Mouse (Mus musculus): ENCODE results near the gene AC140267.1.

The AC140267.1 gene

DNA sequence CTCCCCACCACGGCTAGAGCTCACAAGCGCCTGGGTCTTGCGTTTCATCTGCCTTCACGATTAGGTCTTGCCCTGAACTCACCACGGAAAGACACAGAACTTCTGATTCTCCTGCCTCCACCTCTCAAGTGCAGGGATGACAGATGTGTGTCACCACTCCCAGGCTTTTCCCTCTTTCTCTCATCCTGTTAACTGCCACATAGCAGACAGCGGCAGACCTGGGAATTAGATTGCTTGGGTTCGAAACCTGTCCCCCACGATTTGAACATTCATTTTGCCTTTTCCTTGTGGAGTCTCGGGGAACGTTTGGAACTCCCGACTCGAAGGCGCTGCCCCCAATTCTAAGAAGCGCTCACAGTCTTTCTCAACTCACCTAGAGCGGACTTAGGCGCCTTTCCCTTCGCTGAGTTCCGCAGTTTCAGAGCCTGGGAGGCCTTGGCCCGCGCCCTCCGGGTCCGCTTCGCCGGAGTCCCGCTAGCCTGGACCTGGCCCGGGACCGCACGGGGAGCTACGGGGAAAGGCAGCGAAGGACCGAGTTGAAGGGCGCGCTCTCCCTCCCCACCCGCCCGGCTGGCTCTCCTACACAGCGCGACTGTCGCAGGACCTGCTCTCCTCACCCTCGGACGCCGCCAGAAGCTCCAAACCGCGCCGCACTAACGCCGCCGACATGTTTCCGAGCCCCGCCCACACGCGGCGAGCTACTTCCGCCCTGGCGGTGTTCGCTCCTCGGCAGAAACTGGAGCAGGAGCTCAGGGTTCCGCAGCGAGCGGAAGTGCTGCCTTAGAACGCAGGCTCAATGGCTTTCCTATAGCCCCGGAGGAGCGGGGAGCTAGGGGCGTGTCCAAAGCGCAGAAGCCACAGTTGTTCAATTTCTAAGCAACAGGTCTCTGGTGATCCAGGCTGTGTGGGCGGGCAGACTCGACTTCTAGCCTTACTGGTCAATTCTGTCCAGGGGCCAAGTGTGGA is 28.3 kb downstream of the AC140267.1 start, which contains the start of gene Rps19bp1:
Gene Rps19bp1, minus strand, starts transcription at position 706 of the 966 bp plus-strand sequence.
- DNase-seq (ENCODE audit: low spot score in 2 of 2) = peak; percentile 88 to 94

DNA sequence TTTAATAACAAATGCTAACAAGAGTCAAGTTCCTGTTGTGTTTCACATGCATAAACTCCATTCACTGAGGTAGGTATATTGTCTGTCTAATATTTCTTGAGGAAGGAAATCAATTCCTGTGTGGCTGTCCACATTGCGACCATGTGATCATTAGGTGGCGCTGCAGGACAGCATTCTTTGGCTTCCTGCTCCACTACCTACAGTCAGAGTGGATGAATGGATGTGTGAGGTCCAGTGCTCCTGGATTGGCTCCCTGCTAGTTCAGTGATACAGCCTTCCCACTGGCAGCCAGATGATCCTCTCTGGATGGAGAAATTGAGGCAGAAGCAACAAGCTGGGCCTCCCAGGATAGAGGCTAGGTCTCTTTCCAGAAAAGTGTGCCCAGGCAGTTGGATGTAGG is 30.6 kb downstream of the AC140267.1 start:
- DNase-seq (ENCODE audit: low spot score in 2 of 2) = peak; percentile 67 to 83

DNA sequence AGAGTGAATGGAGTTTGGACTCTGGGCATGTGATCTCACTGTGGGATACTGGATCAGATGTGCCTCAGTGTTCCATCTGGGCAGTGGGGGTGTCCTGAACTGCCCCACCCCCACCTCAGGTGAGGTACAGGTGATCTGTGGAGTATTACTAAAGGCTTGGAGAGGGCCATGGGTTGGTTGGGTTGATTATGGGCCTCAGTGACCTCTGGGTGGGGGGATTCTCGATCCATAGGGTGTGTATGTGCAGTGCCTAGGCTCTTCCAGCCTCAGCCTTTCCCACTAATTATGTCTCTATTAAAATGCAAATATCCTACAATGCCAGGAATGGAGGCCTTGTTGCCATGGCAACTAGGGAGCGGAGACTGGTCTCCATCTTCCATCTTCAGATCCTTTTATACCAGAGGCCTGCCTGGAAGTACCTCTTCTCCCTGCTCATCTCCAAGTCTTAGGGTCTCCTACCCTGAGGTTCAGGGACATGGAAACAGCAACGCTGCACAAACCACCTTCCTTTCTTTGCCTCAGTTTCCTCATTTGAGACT is 36.3 kb downstream of the AC140267.1 start:
- DNase-seq (ENCODE audit: low spot score in 2 of 2) = no peak

DNA sequence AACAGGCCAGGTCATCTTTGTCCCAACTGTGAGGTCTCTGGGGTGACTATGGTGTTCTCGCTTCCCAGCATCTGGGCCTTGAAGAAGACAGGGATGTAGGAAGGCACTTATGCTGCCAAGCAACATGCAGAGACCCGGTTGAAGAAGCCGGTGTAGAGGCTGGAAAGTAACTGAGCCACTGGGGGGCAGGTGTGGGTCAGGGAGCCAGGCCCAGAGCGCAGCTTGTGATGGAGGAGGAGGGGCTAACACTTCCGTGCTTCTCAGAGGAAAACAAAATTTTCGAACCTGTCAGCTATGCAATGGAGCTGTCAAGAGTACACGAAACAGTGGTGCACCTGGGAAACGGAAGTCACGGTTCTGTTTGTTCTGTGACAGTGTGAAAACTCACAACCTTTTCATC is 41.5 kb downstream of the AC140267.1 start:
- no peak for DNase-seq (ENCODE audit: low spot score in 2 of 2)

DNA sequence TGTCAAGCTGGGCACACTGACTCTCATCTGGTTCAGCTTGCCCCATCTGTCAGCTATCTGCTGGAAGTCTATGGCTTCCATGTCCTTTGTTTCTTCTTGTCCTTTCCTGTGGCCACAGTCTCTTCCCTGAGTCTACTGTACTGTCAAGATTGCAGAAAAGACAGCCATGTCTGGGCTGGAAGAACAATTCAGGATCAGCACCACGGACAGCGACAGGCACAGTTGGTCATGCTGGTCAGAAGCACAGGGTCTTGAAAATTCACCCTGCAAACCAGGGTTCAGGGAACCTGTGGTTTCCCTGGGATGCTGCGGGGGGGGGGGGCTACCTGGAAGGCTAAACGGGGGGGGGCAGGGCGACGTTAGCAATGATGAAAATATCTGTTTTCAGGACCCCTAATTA is 42.0 kb downstream of the AC140267.1 start:
- DNase-seq (ENCODE audit: low spot score in 2 of 2) = peak in 1 of 2 experiments; percentile 86

DNA sequence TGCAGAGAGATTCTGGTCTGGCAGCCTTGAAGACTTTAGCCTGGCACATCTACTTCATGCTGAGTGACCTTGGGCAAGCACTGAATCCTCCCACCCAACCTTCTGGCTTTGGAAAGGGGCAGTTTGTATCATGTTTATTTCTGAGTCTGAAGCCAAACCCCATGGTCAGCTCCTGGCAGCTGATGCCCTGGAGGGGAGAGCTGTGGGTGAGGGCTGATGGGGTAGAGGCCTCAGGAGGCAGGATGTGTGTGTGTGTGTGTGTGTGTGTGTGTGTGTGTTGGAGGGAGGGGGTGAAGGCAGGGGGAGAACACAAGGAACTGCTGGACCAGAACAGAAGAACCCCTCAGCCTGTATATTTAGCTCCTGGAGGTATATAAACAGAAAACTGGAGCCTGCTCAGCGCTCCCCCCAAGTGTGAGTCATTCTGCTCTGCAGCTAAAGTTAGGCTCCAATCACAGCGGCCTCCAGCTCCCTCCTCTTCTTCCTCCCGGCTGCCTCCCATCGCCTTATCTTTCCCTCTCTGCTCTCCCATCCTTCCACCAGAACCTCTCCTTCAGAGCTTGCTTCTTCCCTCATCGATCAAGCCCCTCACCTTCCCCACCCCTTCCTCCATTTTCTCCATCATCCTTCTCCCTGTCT is 42.6 kb downstream of the AC140267.1 start:
- DNase-seq (ENCODE audit: low spot score in 2 of 2) = no peak

DNA sequence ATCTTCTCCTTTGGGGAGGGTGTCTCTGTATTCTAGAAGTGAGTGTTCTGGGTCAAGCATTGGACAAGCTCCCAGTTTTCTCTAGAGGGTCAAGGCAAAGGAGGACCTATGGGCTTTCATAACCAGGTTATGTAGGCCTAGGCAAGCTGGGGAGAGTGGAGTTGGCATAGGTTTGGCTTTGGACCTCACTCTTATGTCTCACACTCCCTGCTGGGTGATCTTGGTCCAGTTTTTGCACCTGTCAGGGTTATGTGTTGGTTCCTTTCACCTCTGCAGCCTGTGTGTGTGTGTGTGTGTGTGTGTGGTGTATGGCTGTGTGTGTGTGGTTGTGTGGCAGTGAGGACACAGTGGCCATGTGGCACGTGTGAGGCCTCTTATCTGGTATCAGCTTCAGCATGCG is 43.4 kb downstream of the AC140267.1 start:
- DNase-seq (ENCODE audit: low spot score in 2 of 2) = no peak

DNA sequence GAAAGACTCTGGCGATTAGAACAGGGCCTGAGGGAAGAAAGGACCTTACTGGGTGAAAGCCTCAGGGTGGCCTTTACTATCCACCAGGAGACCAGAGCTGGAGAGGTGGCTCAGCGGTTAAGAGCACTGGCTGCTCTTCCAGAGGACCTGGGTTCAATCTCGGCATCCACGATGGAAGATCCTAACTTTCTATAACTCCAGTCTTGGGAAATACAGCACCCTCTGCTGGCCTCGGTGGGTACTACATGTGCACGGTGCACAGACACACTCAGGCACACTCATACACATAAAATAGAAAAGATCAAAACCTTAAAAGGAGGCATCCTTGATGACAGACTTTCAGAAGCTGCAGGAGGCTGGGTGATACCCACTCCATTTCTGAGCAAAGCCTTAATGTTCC is 45.0 kb downstream of the AC140267.1 start:
- peak; percentile 37 to 82 for DNase-seq (ENCODE audit: low spot score in 2 of 2)
